Mouse (Mus musculus) cerebellum, postnatal 14 days (tissue): ENCODE measurements at regions not wholly inside any gene's neighbourhood (a gene's known extent, or its start where the extent isn't known, plus 50 kb on each side); places are given as distances from the start of the nearest gene placed in this dataset.
"Not testable (repeated sequence)": the region's sequence is repeated elsewhere in the genome, so short reads cannot be mapped to it uniquely, and the experiment has no call there.

ENCODE experiments used
- DNase-seq, 2 experiments: peaks; one replicate each; pipeline ENCODE4 v3.0.0; 2021; ENCODE audit warnings: mixed read lengths in 2 of 2

DNA sequence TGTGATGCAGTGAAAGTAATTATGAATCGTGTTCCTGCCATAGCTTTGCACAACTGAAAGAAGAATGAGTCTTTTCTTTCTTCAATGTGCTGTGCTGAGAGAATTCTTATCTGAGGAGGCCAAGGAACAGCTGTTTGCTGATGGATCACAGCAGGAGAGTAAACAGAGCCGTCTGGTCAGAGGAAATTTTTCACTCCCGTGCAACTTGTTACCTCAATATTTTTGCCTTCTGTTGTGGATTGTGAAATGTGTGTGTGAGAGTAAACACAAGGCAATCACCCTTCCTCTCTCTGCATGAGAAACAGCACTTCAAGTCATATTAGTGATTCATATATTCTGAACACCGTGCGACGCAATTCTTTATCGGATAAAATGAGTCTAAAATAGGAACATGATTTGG is 171.9 kb downstream of the Epm2a start:
- DNase-seq: peak; percentile 31 to 53

GRCm38 (mm10) chr10:11517122-11517521 is 173.9 kb downstream of the Epm2a start:
- peak; percentile 32 to 58 for DNase-seq

GRCm38 (mm10) chr10:11531343-11531742 is 188.1 kb downstream of the Epm2a start:
- no peak for DNase-seq

GRCm38 (mm10) chr10:11555376-11555775 is 212.2 kb downstream of the Epm2a start:
- DNase-seq: not testable (repeated sequence)

GRCm38 (mm10) chr10:11570523-11571055 is 227.4 kb downstream of the Epm2a start:
- peak; percentile 23 to 32 for DNase-seq

DNA sequence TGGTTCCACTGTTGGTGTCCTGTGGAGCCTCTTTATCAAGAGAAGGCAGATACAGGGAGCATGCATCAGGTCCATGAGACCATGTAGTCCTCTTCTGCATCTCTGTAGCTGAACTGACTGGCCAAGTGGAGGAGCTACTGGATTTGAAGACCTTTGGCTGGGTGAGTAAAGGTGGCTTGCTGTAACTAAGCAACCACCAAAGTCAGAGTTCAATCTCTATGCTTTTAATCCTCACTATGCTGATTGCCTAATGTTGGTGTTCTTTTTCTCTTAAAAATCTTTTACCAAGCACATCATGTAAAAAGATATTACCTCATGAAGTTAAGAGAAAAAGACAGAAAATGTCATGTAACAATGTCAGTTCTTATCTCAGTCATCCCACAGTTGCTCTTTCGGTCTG is 265.2 kb downstream of the Epm2a start:
- DNase-seq: no peak

- DNase-seq: not testable (repeated sequence)
These were observed 265.9 kb downstream of the Epm2a start for GRCm38 (mm10) chr10:11609092-11609491.

GRCm38 (mm10) chr10:11648151-11648550 is 304.9 kb downstream of the Epm2a start:
- no peak for DNase-seq

DNA sequence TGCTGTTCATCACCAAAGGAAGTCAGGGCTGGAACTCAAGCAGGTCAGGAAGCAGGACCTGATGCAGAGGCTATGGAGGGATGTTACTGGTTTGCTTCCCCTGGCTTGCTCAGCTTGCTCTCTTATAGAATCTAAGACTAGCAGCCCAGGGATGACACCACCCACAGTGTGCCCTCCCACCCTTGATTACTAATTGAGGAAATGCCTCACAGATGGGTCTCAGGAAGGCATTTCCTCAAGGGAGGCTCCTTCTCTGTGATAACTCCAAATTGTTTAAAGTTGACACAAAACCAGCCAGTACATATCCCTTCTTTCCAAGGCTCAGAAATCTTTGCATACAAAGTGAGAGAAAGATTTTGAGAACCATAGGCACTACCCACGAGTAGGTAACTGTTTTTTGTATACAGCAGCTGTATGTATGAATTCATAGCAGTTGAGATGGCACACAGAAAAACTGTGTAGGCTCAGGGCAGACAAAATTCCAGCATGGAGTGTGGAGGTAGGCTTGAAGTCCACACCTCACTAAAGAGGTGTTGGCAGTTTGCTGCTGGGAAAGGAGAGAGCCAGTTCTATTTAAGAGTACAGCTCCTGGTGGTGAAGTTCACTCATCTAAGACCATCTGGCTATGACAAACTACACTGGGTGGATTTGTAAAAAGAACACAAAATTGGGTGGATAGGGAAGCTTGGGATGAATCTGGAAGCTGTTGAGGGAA is 317.0 kb downstream of the Epm2a start:
- peak in 1 of 2 experiments; percentile 10 for DNase-seq

DNA sequence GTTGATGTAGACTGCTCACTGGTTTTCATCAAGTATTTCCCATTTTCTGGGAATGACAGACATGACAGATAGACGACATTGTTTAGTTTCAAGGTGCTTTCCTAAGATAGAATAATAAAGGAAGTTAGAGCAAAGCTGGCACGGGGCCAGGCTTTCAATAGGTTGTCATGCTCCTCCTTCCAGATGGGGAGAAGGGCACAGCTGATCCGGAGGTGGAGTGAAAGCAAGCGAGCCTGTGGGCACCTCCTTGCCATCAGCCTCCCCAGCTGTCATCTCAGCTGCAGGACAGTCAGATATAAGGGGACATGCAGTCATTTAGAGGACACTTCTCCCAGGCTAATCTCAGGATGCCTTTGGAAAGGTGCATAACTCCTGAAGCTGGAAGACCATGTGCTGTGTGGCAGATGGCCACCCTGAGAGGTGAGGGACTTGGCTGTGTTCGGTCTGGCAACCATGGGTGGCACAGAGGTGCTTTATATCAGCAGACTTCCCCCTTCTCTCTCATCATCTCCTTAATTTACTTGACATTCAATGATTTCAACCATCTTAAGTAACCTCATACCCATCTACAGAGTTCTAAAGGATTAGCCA is 318.6 kb downstream of the Epm2a start:
- DNase-seq: peak; percentile 37 to 56

DNA sequence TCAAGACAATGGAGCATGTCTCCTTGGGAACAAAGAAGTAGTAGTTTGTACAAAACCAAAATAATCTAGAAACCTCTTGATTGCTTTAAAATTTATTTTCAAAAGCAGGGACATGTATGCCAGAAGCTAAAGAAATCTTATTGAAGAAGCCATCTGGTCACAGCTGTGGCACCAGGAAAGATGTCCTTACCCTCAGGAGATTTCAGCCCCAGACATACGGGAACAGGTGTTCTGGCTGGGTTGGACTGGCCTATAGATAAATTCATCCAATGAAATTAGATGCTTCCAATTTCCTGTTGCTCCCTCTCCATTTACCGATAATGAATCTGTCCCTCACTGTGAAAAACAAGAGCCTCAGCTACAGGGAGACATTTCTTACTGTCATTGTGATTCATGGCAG is 366.5 kb downstream of the Epm2a start:
- no peak for DNase-seq

DNA sequence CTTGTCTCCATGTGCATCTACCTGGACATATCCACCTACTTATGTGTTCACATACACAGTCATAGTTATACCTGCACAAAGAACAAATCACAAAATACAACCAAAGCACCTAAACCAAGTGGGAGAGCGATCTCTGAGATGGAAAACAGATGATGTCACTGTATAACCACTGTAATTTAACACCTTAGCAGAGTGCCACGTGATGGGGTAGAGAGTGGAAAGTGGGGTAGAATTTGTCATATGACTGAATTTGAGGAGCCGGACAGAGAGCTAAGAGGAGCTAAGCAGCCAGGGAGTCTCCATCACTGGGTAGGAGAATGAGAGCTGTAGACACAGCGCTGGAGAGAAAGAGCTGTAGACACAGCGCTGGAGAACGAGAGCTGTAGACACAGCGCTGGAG is 381.6 kb downstream of the Epm2a start:
- DNase-seq: no peak

GRCm38 (mm10) chr10:11729536-11729935 is 386.3 kb downstream of the Epm2a start:
- no peak for DNase-seq

DNA sequence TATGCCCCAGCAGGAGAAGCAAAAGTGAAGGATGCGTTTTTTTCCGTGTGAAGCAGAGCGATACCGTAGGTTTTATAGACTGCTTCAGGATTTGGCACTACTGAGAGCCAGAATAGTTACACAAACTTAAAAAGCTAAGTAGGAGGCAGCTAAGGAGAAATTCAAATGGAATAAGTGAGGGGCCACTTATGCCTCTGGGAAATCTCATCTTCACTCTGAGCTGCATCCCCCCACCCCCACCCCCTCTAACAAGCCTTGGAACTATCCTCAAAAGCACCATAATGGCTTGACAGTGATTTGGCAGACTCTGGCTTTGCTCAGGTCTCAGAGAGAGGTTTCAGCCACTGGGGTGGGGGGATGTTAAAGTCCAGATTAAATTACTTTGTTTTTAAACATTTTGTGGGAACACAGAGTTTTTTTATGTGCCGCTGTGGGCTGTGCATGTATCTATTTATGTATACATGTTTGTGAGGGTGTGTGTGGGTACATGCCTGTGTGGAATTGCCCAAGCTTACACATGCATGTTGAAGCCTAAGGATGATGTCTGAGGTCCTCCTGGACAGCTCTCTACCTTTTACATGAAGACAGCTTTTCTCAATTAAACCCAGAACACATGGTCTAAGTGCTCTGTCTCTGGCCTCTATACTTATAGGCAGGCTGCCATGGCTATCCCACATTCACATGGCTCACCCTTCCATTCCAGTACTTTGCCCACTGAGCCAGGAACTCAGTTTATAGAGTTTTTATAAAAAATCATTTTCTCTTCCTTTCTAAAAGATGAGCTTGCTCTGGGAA is 396.6 kb downstream of the Epm2a start:
- peak in 1 of 2 experiments; percentile 18 for DNase-seq

DNA sequence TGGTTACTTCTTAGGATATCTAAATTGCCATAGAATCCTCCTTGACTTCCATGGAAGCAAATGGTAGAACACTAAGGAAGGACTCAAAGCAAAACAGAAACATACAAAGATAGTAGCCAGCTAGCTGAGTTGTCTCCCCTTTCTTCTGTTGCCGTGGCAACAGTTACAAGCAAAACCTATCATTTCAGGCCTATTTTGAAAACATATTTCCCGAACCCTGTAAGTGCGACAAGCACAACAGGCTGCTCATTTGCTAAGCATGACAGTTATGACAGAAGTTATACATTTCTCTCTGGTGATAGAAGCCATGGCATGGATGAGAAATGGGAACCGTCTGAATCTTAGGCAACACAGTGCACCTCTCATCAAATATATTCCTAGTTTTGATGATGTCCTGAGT is 402.4 kb downstream of the Epm2a start:
- DNase-seq: no peak

DNA sequence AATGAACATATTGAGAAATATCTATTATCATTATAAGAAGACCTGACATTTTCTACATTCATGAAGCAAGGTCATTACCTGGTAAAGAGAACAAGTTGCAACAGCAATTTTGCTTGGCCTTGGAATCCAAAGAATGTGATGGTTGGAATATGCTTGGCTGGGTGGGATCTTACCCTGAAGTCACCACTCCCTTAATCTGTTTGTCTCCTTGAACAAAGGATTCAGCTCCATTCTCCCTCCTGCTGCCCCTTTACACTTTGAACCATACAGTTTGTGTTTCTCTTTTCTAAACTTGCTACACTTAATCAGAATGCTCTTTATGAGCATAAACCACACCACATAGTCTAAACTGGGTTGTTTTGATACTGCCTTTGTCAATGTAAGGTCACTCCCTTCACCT is 403.8 kb downstream of the Epm2a start:
- DNase-seq: no peak

- DNase-seq: no peak
These were observed 412.0 kb downstream of the Epm2a start for GRCm38 (mm10) chr10:11755105-11755730.

DNA sequence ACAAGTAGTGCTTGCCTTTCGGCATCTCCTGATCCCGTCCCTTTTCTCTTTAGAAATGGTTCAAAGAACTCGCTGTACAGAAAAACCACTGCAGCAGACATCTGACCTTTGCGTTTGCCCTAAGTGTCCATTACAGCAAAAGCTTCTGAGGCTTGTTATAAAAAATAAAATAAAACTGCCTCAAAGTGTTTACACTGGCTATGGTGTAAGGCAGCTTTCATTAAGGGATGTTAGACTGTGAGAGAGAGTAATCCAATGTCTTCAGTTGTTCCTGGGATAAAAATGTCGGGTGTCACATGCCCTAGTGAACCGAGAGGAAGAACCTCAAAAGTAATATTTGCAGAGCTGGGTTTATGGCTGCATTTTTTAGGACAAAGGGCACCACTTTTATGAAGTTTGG is 434.7 kb downstream of the Epm2a start:
- no peak for DNase-seq

DNA sequence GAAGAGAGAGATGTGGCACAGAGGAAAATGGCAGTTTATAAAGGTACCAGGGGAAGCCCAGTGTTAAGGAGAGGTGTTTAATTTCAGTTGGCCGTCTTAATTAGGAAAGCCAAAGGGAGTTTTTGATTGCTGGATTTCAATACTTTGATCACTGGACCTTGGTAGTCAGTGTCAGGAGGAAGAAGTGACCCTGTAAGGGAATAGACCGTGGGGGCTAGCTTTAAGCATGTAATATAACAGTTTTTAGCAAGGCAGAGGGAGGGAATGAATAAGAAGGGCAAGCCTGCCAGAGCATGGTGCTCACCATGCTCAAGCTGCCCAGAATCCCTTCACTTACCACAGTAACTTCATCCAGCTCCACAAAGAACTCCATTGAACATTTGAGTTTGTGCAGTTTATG is 437.1 kb downstream of the Epm2a start:
- DNase-seq: no peak

GRCm38 (mm10) chr10:11787240-11787639 is 444.0 kb downstream of the Epm2a start:
- DNase-seq: no peak

GRCm38 (mm10) chr10:11799510-11799909 is 456.3 kb downstream of the Epm2a start:
- DNase-seq: no peak

DNA sequence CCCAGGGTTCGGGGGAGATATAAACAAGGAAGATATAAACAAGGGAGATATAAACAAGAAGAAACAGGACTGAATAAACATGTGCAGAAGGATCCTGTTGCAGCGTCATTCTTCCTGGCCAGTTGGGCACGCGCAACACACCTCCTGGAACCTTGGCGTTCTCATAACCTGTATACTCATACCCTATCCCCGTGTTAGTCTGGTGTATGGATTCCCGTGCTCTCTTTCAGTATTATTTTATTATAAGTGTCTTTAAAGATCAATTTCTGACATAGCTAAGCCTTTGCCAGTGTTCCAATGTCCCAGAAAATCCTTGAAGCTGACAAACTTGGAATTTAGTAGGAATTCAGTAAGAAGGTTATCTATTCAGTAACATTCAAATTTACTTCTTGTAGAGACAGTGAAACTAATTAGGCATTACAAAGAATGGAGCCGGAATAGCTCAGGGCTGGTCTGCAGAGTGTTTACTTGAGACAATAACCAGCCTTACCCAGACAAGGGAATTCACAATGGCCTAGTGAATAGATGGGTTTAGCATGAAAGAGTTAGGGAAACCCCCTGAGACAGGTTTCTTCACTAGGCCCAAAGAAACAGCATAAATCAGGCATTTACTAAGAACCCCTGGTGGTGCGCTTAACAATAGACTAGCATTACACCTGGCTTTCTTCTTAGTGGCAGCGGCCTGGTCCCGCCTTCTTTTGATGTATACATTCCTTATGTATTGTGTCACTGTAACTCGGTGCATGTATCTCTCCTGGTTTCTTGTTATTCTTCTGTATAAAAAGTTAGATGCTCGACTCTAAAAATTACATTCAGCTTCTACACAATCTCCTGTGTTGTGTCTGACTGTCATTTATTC is 458.4 kb downstream of the Epm2a start:
- not testable (repeated sequence) for DNase-seq
